Mouse (Mus musculus): ENCODE data around the gene Tmem132c. TPM values are rescaled to one million over a fixed set of nuclear protein-coding genes. Genes with fewer than 3 reads are reported as not detected.

Gene Tmem132c
- total RNA-seq, 2 experiments from 2014 or later, result 3.7 to 5.2 TPM

- no peak for DNase-seq (ENCODE audit: low spot score in 2 of 2)
Measured at GRCm38 (mm10) chr5:127592406-127592805, 350.8 kb downstream of the Tmem132c start.

- no peak for DNase-seq (ENCODE audit: low spot score in 2 of 2)
Measured at GRCm38 (mm10) chr5:127592854-127593253, 351.2 kb downstream of the Tmem132c start.

- no peak for DNase-seq (ENCODE audit: low spot score in 2 of 2)
Measured at GRCm38 (mm10) chr5:127595676-127596075, 354.1 kb downstream of the Tmem132c start.

GRCm38 (mm10) chr5:127596862-127597261 is 355.3 kb downstream of the Tmem132c start:
- no peak for DNase-seq (ENCODE audit: low spot score in 2 of 2)

- DNase-seq (ENCODE audit: low spot score in 2 of 2), result no peak
Measured at GRCm38 (mm10) chr5:127602996-127603395, 361.4 kb downstream of the Tmem132c start.

GRCm38 (mm10) chr5:127607507-127607906 is 365.9 kb downstream of the Tmem132c start:
- DNase-seq (ENCODE audit: low spot score in 2 of 2), result no peak

GRCm38 (mm10) chr5:127609191-127609714 is 367.6 kb downstream of the Tmem132c start:
- no peak for DNase-seq (ENCODE audit: low spot score in 2 of 2)

GRCm38 (mm10) chr5:127610787-127611509 is 369.3 kb downstream of the Tmem132c start:
- DNase-seq (ENCODE audit: low spot score in 2 of 2), result no peak

- no peak for DNase-seq (ENCODE audit: low spot score in 2 of 2)
Measured at GRCm38 (mm10) chr5:127611881-127612280, 370.3 kb downstream of the Tmem132c start.

GRCm38 (mm10) chr5:127612397-127612796 is 370.8 kb downstream of the Tmem132c start:
- DNase-seq (ENCODE audit: low spot score in 2 of 2), result no peak
